Mouse (Mus musculus) central nervous system, embryonic 11.5 days (tissue): Measurements from ENCODE around the gene Prr23a2. TPM values are rescaled to one million over a fixed set of nuclear protein-coding genes. Genes with fewer than 3 reads are reported as not detected.

Experiments
- polyA plus RNA-seq: library from polyadenylated mRNA; depleted of rRNA; stranded (reverse); fragments of >200 nt; gene quantifications from 2 replicates; pipeline ENCODE4 v1.2.3, GENCODE M21; 2012; rRNA removed

The Prr23a2 gene
- polyA plus RNA-seq: not detected in 2 replicates

GRCm38 (mm10) chr9:98856210-98856609, at the start of gene Prr23a2:
Prr23a2 (plus strand) TSS chr9:98856494.

GRCm38 (mm10) chr9:98842117-98842516, 14.2 kb upstream of the Prr23a2 start, which contains the start of gene Prr23a1:
Prr23a1 (plus strand) TSS chr9:98842503.

GRCm38 (mm10) chr9:98864571-98864970, 8.3 kb downstream of the Prr23a2 start, which contains the start of gene Prr23a3:
Prr23a3 (plus strand) TSS chr9:98864767.

GRCm38 (mm10) chr9:98902819-98903218, 46.5 kb downstream of the Prr23a2 start, which contains the start of gene 7420426K07Rik:
7420426K07Rik (plus strand) TSS chr9:98903119.

Other genes with a start within 250 kb of the Prr23a2 start
- not detected in 2 replicates for gene Prr23a1, start 14.0 kb upstream of the Prr23a2 start, polyA plus RNA-seq
- gene Prr23a3, start 8.3 kb downstream of the Prr23a2 start, polyA plus RNA-seq: not detected in 2 replicates
- gene 7420426K07Rik, start 46.6 kb downstream of the Prr23a2 start, polyA plus RNA-seq: not detected in 2 replicates
- 1.2 and 2.7 TPM in 2 replicates for gene Foxl2, start 98.8 kb downstream of the Prr23a2 start, polyA plus RNA-seq
- gene Faim, start 129.9 kb downstream of the Prr23a2 start, polyA plus RNA-seq: 38.7 and 60.3 TPM in 2 replicates
- gene Gm1123, start 179.2 kb downstream of the Prr23a2 start, polyA plus RNA-seq: 0.02 and 0.06 TPM in 2 replicates